Mouse (Mus musculus): ENCODE results near the gene Spem2.

Spem2 gene

DNA sequence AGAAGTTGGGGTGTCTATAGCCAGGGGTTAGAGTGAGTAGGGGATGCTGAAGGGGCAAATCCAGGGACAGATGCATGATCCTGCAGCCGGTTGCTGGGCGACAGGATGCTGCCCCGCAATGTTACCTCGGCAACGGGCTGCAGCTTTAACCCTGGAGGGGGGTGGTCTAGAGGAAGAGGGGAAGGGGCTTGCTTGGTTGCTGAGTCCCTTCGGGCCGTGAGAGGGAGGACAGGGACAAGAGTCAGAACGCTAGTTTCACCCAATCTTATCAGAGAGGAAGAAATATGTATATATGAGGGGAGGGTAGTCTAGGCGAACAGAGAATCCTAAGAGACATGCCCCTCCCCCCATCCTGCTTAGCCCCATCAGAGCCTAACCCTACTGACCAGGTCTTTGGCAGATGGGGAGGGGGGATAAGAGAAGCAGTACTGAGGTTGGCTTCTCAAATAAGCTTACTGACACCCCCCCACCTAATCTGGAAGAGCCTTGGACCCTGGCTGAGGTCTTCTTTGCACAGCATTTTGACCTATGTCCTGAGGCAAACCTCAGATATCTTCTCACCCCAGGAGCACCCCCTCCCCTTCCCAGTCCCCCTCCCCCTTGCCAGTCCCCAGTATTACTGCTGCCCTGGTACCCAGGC is 17.2 kb upstream of the Spem2 start:
- no peak for DNase-seq (ENCODE audit: low read depth, low spot score)

DNA sequence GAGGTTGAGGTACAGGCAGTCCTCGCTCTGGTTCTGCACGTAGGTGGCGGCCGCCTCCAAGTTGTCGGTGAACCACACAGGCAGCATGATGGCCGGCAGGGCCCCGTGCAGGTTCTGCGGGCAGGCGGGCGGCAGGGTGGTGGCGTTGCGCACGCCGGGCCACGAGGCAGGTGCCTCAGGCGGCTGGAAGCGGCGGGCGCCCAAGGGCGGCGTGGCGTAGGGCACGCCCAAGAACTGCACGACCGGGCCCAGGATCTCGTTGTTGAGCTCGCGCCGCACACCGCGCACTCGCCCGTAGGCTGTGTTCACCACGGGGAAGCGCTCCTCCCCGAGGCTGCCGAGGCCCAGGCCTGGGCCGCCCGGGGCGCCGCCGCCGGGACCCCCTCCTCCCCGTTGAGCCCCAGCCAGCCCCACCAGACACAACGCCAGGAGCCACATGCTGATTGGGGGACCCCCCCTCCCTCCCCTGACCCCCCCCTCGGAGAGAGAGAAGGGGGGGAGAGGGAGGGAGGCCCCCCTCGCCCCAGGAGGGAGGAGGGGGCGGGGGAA is 15.8 kb upstream of the Spem2 start:
- DNase-seq (ENCODE audit: low read depth, low spot score): no peak

DNA sequence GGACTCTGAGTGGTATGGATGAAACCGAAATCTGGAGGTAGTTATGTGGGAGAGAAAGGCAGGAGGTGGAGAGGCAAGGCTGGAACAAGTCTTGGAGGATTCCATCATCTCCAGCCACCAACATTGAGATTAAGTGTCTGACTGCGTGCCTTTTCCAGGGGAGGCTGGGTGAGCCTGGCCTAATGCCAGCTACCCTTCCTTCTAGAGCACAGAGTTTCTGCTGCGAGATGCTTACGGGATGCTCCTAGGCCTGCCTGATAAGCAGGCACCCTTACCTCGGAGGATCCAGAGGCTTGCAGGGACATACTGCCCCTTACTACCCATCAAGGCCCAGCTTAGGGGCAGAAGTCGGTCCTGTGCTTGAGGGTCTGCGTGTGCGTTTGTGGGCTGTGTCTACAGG is 15.3 kb upstream of the Spem2 start:
- no peak for DNase-seq (ENCODE audit: low read depth, low spot score)

DNA sequence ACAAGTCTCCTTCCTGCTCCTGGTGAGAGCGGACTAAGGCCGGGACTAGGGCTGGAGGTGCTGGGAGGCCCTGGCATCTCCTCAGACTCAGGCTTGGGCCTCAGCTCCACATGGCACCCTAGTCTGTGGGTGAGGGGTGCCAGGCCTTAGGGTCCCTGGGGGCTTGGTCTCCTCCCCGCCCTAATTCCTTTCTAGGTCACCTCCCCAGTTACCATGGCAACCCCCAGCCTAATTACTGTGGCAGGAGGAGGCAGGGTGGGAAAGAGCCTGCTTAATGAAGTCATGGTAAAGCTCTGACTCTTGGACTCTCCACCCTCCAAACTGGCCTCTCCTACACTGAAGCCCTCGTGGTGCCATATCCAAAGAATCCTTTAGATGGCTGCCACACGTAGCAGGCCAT is 10.6 kb upstream of the Spem2 start:
- DNase-seq (ENCODE audit: low read depth, low spot score): no peak

DNA sequence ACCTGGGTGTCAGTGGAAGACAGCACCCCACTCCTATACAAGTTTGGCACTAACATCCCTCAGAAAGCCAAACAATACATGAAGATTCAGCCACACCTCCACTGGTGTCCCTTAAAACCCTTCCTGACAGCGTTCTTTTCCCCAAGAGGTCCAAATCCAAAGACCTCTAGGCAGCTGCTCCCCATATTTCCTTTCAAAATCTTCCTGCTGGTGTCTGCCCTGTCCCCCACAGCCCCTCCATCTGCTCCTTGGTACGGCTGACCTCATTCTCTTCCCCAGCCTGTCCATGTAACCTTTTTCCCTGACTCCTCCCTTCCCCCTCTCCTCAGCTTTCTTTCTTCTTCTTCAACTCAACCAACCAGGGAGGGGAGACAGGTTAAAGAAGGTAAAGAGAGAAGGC is 5.2 kb upstream of the Spem2 start:
- DNase-seq (ENCODE audit: low read depth, low spot score): no peak

DNA sequence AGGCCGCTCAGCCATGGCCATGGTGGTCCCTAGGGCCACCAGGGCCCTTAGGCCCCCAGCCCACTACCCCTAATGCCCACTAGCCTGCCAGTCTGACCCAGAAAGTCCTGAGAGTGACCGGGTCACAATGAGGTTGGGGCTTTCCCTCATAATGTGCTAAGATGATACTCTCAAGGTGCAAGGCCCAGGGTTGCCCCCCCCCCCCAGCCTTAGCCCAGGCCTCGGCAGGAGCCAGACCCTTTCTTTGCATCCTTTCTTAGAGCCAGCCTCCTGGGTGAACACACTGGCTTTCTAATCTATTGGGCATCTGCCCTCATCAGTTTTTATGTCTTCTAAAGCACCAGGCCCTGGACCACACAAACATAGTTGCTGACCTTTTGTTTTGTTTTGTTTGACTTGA is 3.8 kb upstream of the Spem2 start, which contains the start of gene Spem1:
TSS of gene Spem1 (minus strand) at position 101 of the 400 bp plus-strand sequence.
- no peak for DNase-seq (ENCODE audit: low read depth, low spot score)

DNA sequence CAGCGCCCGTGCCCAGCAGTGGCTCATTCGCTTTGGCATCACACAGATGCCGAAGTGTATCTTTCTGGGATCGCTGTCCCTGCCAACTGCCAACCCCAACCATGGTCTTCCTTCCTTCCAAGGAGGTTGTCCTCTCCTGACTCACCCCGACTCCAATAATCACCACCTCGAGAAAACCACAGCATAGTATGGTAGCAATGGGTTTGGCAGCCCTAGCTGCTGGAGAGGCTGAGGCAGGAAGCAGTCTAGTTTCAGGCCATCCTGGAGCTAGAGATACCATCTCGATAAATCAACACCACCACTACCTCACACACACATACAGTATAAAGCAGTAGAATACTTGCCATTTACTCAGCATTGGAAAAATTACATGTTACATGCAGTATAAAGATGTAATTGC is 606 bp upstream of the Spem2 start:
- DNase-seq (ENCODE audit: low read depth, low spot score): no peak

DNA sequence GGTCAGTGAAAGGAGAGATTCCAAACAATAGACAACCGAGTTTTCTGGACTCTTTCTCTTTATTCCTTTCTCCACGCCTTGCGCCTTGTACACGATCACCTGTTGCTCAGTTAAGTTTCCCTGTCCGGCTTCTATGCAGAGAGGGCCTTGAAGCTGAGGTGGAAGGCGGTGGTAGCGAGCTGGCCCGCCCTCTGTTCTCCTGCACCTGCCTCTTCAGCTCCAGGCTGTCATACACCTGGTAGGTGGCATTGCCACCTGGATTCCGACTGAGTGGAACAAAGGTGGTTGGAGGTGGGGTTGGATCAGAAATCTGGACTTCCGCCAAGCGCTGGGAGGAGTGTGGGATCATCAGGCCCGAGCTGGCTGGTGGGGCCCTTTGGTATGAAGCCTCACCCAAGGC is 1.7 kb downstream of the Spem2 start:
- DNase-seq (ENCODE audit: low read depth, low spot score): no peak

DNA sequence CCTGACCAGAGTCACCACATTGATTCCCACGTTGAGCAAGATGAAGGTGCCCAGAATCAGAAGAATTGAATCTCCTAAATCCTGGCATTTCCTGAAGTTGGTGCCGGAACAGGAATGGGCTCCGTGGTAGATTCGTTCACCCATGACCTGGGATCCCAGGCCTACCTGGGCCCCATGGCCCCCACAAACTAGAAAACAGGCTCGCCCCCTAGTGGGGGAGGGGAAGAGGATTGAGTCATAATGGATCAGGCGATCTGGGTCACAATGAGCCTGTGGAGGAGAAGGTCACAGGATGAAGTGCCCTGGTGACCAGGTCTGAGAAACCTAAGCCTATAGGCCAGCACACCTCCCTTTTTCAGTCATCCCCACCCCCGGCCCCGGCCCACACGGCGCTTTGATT is 3.1 kb downstream of the Spem2 start, which contains the start of gene Gm39566:
TSS of gene Gm39566 (minus strand) at position 144 of the 400 bp plus-strand sequence.
- no peak for DNase-seq (ENCODE audit: low read depth, low spot score)

DNA sequence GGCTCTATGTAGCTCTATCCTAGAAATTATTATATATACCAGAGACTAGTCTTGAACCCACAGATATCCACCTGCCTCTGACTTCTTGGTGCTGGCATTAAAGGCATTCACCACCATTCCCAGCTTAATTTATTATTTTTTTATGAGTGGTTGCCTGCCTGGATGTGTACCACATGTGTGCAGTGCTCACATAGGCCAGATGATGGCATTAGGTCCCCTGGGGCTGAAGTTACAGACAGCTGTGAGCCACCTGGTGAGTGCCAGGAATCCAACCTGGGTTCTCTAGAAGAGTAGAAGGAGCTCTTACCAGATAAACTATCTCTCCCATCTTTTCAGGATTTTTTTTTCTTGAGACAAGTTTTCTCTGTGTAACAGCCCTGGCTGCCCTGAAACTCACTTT is 8.0 kb downstream of the Spem2 start:
- DNase-seq (ENCODE audit: low read depth, low spot score): no peak

DNA sequence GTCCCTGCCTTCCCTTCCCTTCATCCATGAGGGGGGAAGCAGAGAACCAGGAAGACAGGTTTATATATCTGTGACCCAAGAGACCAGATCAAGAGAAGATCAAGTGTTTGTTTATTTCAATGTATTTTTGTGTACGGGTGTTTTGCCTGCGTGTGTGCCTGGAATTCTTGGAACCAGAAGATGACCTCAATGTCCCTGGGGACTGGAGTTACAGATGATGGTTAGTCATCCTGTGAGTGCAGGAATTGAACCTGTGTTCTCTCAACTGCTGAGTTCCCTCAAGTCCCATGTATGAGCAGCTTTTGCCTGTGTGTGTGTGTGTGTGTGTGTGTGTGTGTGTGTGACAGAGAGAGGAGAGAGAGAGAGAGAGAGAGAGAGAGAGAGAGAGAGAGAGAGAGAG is 10.6 kb downstream of the Spem2 start:
- no peak for DNase-seq (ENCODE audit: low read depth, low spot score)

DNA sequence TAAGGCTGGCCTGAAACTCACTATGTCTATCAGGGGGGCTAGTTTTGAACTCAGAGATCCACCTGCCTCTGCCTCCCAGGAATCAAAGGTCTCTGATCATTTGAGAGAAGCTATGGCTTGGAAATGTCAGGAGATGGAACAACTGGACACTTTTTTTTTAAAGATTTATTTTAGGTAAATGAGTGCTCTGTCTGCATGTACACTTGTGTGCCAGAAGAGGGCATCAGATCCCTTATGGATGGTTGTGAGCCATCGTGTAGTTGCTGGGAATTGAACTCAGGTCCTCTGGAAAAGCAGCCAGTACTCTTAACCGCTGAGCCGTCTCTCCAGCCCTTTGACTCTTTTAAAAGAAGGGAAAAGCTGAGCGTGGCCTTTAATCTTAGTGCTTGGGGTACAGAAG is 11.9 kb downstream of the Spem2 start:
- DNase-seq (ENCODE audit: low read depth, low spot score): no peak

DNA sequence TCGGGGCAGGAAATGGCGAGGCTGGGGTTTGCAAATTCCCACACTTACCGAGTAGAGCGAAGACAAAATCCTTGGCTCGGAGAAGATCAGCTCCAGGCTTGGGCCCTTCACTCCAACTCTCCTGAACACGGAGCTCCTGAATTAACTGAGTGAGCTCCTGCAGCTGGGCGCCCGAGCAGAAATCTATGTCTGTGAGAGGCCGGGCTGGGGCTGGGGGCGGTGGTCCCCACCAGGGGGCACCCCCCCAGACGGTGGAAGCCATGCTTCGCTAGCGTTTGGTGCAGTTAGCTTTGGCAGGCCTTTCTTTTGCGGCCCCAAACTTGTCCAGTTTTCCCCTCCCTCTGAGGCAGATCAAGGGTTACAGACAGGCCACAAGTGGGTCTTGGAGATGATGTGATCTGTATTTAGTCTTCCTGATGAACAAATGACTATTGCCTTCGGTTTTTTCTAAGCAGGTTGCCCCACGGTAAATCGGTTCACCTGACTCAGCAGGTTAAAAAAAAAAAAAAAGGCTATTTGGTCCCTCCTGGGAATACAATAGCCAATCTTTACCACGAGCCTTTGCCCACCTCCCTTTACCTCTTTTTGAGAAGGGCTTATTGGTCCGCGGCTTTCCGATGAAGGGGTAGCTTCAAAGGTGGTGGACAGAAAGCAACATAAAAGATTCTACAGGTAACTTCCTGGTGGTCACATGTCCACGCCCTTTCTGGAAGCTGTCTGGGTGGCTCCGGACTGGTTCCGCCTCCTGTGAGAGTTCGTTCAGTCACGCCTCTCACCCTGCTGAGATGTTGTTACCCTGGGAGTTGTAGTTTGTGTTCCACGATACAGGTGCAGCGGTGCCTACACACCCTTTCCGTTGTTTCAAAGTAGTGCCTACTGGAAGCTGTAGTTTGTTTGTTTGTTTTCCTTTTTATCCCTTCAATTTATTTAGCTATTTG is 13.0 kb downstream of the Spem2 start, which contains the start of gene Tmem102:
TSS of gene Tmem102 (minus strand) at position 653 of the 938 bp plus-strand sequence.
- no peak for DNase-seq (ENCODE audit: low read depth, low spot score)

DNA sequence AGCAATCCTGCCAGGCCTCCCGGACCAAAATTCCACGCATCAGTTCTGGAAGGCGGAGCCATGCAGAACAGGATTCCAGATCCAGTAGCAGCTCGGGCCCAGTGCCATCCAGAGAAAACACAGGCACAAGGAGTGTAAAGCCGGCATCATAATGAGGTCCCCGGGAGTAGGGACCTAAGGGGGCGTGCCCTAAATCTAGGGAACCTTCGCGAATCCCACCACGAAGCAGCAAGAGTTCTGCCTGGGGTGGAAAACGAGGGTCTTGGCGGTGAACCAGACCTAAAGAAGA is 13.7 kb downstream of the Spem2 start:
- DNase-seq (ENCODE audit: low read depth, low spot score): no peak

DNA sequence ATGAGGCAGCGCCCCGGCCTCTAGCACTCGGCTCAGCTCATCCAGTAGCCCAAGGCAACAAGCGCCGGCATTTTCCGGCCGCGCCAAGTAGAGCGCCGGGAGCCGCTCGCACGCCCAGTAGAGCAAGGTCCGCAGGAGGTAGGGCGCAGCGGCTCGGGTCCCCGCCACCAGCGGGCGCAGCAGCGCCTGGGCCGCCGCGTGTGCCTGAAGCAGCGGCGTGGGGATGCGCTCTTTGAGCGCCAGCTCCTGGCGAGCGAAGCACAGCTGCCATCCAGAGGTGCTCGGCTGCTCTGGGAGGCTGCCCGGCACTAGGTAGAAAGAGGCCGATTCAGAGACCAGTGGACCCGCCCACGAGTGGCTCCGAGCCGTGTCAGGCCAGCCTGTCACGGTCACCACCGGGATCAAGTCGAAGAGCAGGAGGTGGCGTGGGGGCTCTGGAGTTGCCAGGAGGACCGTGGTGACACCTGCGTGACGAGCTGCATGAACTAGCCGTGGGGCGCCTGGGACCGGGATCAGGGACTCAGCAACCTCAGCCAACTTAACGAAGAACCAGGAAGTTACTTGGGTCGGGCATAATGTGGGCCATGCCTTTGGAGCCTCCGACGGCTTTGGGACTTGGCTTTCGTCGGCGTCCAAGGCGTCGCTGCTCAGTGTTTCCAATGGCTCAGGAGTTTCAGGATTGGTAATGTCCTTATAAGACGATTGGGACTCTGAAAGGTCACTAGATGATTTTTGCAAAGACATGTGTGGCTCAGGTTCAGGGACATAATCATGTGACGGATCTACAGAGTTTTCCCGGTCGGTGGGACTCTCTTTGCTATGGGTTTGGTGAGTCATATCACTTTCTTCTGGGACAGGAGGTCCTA is 14.2 kb downstream of the Spem2 start:
- DNase-seq (ENCODE audit: low read depth, low spot score): peak; percentile 57

DNA sequence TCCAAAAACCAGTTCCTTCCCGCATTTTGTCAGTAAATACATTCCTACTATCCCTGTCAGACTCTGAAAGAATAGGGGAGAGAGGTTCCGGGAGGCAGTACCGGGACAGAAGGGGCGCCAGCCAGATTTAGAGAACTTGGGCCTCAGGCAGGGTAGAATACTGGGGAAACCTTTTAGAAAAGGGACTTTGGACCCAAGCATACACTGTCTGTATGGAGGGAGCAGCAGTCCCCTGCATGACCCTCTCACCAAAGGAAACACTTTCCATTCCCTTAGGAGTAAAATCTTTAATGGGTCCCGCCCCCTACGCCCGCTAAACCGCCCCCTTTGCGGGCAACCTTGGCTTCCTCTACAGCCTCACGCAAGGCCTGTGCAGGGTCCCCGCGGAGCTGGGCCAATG is 14.9 kb downstream of the Spem2 start:
- DNase-seq (ENCODE audit: low read depth, low spot score): no peak

DNA sequence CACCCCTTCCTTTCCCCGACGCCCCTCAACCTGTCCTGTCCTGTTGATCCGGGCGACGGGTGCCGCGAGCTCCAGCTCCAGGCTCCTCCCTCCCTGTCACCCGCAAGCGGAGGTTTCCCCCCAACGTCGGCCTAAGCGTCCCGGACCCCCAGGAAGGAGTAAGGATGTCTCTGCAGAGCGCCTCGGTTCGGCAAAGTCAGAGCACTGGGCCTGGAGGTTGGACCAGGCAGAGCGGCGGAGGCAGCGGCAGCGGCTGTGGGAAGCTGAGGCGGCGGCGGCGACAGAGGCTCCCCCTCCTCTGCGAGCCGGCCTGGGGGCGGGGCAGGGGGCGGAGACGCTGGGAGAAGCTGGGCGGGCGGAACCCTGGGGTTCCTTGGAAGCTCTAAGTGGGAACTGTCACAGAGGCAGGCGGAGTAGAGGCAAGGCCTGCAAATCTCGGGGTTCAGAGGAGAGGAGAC is 15.6 kb downstream of the Spem2 start:
- no peak for DNase-seq (ENCODE audit: low read depth, low spot score)

DNA sequence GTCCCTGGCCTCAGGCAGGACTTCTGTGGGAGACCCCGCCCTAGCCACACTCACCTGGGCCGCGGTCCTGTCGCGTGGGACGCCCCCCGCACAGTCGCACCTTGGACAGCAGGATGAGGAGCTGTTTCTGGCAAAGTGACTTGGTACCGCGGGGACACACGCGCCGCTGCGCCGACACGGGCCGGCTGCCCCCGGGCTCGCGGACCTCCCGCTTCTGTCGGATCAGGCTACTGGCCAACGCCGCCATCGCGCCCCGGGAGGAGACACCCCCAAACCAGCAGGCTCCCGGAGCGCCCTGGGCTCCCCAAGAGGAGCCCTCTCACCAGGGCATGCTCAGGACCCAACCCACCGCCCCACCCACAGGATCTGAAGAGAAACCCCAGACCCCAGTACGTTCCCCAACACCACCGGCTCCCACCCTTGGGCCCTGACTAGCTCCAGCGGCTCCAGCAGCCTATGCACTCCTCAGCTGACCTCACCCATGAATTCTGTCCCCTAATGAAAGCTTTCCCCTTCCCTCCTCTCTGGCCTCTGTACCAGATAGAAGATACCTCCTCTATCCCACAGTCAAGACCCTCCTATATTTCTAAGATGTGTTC is 16.8 kb downstream of the Spem2 start, which contains the start of gene Fgf11:
TSS of gene Fgf11 (minus strand) at position 479 of the 599 bp plus-strand sequence.
- DNase-seq (ENCODE audit: low read depth, low spot score): no peak

DNA sequence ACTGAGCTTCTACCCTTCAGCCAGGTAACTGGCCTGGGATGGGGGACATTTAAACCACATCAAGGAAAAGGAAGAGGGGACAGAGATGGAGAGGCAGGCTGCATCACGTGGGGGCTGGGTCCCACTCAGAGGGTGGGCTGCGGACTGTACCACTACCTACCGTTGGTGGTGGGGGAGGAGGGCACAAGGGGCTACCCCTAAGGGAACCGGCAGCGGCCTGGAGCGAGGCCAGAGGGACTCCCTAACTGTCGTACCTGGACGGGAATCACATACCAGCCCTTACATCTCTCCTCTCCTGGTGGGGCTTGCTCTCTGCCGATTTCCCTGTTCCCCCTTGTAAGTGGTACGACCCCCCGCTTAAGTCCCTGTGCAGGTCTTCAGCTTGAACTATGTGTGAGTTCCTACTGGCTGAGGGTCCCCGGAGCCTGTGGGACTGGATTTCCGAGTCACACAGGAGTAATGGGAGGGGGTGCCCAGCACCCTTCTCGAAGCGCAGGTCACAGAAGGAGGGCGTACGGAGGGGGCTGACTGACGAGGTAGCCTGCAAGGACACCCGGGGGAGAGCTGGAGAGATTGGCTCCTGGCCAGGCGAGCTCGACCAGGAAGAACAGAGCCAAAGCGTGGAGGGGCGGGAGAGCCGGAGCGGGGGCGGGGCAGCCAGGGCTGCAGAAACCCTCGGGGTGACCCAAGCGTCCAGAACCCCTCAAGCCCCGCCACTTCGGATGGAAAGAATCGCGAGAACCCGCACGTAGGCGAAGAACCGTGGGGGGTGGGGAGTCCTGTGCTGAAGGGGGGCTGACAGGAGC is 17.7 kb downstream of the Spem2 start:
- peak; percentile 82 for DNase-seq (ENCODE audit: low read depth, low spot score)

DNA sequence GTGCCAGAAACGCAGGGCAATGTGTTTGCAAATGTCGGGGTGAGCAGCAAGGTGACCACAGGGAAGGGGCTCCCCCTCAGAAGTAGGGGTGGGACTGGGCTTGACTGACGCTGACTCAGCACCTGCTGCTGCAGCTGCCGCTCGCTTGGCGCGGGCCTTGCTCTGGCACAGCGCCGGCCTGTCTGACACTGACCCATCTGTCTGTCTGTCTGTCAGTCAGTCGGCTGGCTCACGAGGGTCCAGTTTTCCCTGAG is 18.2 kb downstream of the Spem2 start:
- DNase-seq (ENCODE audit: low read depth, low spot score): no peak

Measured in forelimb bud, embryonic 11.5 days (tissue).